Mouse (Mus musculus): ENCODE measurements around the gene Tmem205. TPM values are rescaled to one million over a fixed set of nuclear protein-coding genes. Genes with fewer than 3 reads are reported as not detected.

Tmem205 gene
- polyA plus RNA-seq, 1 experiment from 2014 or later, result 37.0 TPM

GRCm38 (mm10) chr9:21938234-21938855 lies 11.0 kb upstream of the Tmem205 start:
- Histone ChIP-seq H3K4me3 (peak overlapping the region; percentile 64), H3K27me3 (peaks cover 3% of the 10 kb centered on the region), H3K9me3 (replicated peaks) (no peaks in the 10 kb centered on the region), H3K4me1 (peaks cover 22% of the 10 kb centered on the region), H3K36me3 (peaks cover 12% of the 10 kb centered on the region), H3K27ac (no peak overlapping the region), H3K9ac (no peak overlapping the region; the same call in 1 of the 2 replicates), H3K4me2 (replicated peaks) (peak overlapping the region; percentile 82)
- ATAC-seq (ENCODE audit: low FRiP score), result no peak
- 85% methylated on average over 4 of the region's 4 CpGs for WGBS

- 79% methylated on average over 4 of the region's 4 CpGs for whole genome bisulfite sequencing
- no peak overlapping the region for H3K27ac ChIP-seq
- H3K27me3 ChIP-seq, result peaks cover 1% of the 10 kb centered on the region; the same call in 1 of the 2 replicates
- H3K9me3 ChIP-seq (replicated peaks), result no peaks in the 10 kb centered on the region
- H3K36me3 ChIP-seq, result peaks cover 12% of the 10 kb centered on the region
- peaks cover 22% of the 10 kb centered on the region for H3K4me1 ChIP-seq
- peak overlapping the region; percentile 87 for H3K9ac ChIP-seq
- peak; percentile 21; the same call in 1 of the 2 replicates for ATAC-seq (ENCODE audit: low FRiP score)
- H3K4me3 ChIP-seq, result peak overlapping the region; percentile 64
- H3K4me2 ChIP-seq (replicated peaks), result peak overlapping the region; percentile 82
Measured at GRCm38 (mm10) chr9:21937711-21938175, 10.4 kb upstream of the Tmem205 start.

GRCm38 (mm10) chr9:21936692-21937570 lies 9.6 kb upstream of the Tmem205 start, which contains the start of gene Plppr2:
TSS of gene Plppr2 (plus strand) at chr9:21937033.
- H3K4me3 ChIP-seq, result peak within 1 kb of the TSS; percentile 64
- no peaks in the 10 kb centered on the region for H3K9me3 ChIP-seq (replicated peaks)
- peaks cover 22% of the 10 kb centered on the region for H3K4me1 ChIP-seq
- H3K4me2 ChIP-seq (replicated peaks), result peak within 1 kb of the TSS; percentile 82
- peak; percentile 94 for ATAC-seq (ENCODE audit: low FRiP score)
- WGBS, result 3% methylated on average over 35 of the region's 43 CpGs
- peak within 1 kb of the TSS; percentile 84 for H3K27ac ChIP-seq
- peaks cover 12% of the 10 kb centered on the region for H3K36me3 ChIP-seq
- H3K27me3 ChIP-seq, result peaks cover 3% of the 10 kb centered on the region; the same call in 1 of the 2 replicates
- H3K9ac ChIP-seq, result peak within 1 kb of the TSS; percentile 87

DNA sequence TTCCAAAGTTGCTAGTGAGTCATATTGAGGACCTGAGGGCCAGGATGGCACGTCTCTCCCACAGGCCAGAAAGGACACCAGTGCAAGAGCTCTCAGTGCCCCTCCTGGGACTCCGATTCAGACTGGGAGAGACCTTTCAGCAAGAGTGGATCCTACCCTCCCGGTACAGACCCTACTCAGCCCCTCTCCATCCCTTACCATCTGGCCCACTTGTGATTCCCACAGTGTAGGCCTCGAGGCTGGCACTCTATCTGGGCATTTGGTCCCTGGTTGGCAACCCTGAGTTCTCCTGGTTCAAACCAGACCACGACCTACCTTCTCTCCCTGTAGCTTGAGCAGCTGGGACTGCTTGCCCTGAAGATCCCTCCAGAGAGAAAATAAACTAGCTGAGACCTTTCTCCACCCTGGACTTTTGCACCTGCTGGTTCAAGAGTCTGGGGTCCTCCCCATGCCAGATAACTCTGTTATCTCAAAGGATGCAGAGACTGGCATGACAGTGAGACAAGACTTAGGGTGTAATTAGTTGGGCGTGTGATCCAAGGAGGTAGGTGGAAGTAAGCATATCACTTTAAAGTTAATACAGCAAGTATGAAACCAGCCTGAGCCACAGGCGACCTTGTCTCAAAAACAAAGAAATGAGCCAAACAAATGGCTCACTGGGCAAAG lies 8.2 kb upstream of the Tmem205 start:
- Histone ChIP-seq H3K36me3 (peaks cover 2% of the 10 kb centered on the region; the same call in 1 of the 2 replicates), H3K9me3 (replicated peaks) (no peaks in the 10 kb centered on the region), H3K27me3 (peaks cover 3% of the 10 kb centered on the region; the same call in 1 of the 2 replicates), H3K27ac (no peak overlapping the region), H3K4me3 (no peak overlapping the region), H3K4me1 (peaks cover 22% of the 10 kb centered on the region), H3K4me2 (replicated peaks) (no peak overlapping the region), H3K9ac (no peak overlapping the region)
- 90% methylated on average over 7 of the region's 7 CpGs for WGBS
- ATAC-seq (ENCODE audit: low FRiP score), result no peak

DNA sequence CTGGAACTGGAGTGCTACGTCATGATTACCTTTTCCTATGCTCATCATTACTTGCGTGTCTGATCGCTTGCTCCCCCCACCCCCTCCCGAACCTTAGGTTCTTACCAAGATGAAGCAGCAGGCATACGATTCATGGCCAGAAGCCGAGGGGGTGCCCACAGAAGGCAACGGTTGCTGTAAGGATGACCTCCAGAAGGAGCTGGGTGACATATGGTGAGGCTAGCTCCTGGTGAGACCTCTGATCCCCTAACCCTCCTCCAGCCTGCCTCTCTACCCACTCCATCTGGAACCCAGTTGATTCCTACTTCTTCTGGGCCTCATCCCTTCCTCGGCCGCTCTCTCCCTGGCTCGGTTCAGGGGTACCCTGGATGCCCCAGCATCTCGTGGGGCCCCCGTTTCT lies 6.7 kb upstream of the Tmem205 start:
- Histone ChIP-seq H3K27ac (no peak overlapping the region), H3K4me2 (replicated peaks) (no peak overlapping the region), H3K9ac (no peak overlapping the region), H3K4me1 (peaks cover 18% of the 10 kb centered on the region), H3K36me3 (no peaks in the 10 kb centered on the region), H3K4me3 (no peak overlapping the region), H3K9me3 (replicated peaks) (no peaks in the 10 kb centered on the region), H3K27me3 (peaks cover 3% of the 10 kb centered on the region; the same call in 1 of the 2 replicates)
- ATAC-seq (ENCODE audit: low FRiP score), result no peak
- WGBS, result 88% methylated on average over 12 of the region's 12 CpGs

DNA sequence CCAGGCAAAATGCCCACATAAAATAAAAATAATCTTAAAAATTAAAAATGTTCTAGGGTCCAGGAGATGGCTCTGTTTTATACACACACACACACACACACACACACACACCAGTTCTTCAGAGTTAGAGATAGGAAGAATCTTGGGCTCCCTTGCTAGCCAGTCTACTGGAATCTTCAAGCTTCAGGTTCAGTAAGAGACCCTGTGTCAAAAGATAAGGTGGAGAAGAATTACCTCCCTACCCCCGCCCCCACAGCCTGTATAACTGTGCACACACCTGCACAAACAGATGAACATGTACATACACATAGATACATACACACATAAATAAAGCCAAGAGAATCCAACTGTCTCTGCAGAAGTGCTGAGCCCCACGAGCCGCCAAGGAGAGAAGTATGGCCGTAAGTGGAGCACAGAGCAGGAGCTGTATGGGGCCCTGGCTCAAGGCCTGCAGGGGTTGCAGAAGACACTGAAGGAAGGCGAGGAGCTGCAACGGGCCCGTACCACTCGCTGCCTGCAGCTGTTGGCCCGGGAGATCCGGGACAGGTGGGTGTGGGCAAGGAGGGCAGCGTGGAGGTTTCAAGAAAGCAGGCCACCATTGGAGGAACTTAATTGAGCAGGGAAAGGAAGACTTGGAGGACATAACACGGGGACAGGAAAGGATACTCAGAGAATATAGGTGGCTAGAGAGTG lies 5.2 kb upstream of the Tmem205 start:
- H3K4me2 ChIP-seq (replicated peaks), result no peak overlapping the region
- 62% methylated on average over 12 of the region's 12 CpGs for WGBS
- H3K9me3 ChIP-seq (replicated peaks), result no peaks in the 10 kb centered on the region
- H3K27me3 ChIP-seq, result peaks cover 3% of the 10 kb centered on the region; the same call in 1 of the 2 replicates
- ATAC-seq (ENCODE audit: low FRiP score), result no peak
- H3K4me1 ChIP-seq, result peaks cover 8% of the 10 kb centered on the region; the same call in 1 of the 2 replicates
- no peak overlapping the region for H3K27ac ChIP-seq
- no peak overlapping the region for H3K9ac ChIP-seq
- no peak overlapping the region for H3K4me3 ChIP-seq
- no peaks in the 10 kb centered on the region for H3K36me3 ChIP-seq

DNA sequence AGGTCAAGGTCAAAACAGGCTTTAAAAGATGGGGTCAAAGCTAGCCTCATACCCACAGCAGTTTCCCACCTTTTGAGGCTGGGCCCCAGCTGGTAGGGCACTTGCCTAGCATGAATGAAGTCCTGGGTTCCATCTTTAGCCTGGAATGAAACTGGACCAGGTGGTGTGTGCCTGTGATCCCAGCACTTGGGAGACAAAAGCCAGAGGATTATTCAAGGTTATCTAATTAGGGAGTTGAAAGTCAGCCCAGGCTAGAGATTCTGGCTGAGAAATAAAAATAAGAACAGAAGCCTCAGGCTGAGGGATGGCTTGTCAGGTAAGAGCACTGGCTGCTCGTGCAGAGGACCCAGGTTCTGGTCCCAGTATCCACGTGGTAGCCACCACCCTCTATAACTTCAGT lies 4.7 kb upstream of the Tmem205 start:
- no peaks in the 10 kb centered on the region for H3K36me3 ChIP-seq
- no peak for ATAC-seq (ENCODE audit: low FRiP score)
- no peaks in the 10 kb centered on the region for H3K9me3 ChIP-seq (replicated peaks)
- WGBS, result 62% methylated on average over 2 of the region's 2 CpGs
- no peak overlapping the region for H3K27ac ChIP-seq
- peaks cover 3% of the 10 kb centered on the region; the same call in 1 of the 2 replicates for H3K4me1 ChIP-seq
- no peak overlapping the region for H3K9ac ChIP-seq
- H3K4me3 ChIP-seq, result no peak overlapping the region
- no peak overlapping the region for H3K4me2 ChIP-seq (replicated peaks)
- peaks cover 3% of the 10 kb centered on the region; the same call in 1 of the 2 replicates for H3K27me3 ChIP-seq

DNA sequence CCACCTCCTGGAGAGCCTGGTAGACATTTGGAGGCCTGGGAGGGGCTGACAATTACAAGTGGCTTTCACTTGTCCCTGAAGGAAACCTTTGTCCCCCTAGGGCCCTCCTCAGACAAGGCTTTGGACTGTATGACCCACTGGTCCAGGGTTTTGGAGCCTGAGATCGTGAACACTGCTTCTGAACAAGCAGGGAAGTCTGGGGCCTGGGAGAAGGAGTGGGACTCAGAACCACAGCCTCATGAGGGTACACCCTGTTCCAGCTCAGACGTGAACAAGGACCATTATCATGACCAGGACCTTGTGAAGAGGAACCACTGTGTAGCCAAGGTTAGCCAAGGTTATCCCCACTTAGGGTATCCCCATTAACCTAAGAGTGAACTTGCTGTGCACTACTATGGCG lies 1.9 kb upstream of the Tmem205 start:
- Histone ChIP-seq H3K4me1 (peaks cover 11% of the 10 kb centered on the region), H3K27ac (no peak overlapping the region), H3K9me3 (replicated peaks) (no peaks in the 10 kb centered on the region), H3K4me2 (replicated peaks) (no peak overlapping the region), H3K27me3 (peaks cover 3% of the 10 kb centered on the region; the same call in 1 of the 2 replicates), H3K36me3 (0 out of 2 replicates have a peak, but pooled peaks cover 3% of the 10 kb centered on the region), H3K4me3 (no peak overlapping the region), H3K9ac (no peak overlapping the region)
- ATAC-seq (ENCODE audit: low FRiP score), result no peak
- 80% methylated on average over 3 of the region's 3 CpGs for WGBS

DNA sequence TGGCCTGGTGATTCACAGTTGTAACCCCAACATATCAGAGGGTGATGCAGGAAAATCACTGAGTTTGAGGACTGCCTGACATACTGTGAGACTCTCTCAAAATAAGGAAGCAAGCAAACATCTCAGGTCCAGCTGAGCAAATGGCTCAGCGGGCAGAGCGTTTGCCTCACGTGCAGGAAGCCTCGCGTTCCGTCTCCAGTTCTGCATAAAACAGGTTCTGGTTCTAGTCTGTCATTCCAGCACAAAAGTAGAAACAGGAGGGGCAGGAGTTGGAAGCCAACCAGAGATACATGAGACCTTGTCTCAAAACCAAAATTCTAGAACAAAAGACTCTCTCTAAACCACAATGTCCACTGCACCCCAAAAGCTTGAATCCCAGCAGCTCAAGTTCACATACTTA lies 572 bp downstream of the Tmem205 start:
- H3K36me3 ChIP-seq, result 0 out of 2 replicates have a peak, but pooled peaks cover 3% of the 10 kb centered on the region
- 3% methylated on average over 6 of the region's 6 CpGs for WGBS
- H3K27ac ChIP-seq, result peak overlapping the region; percentile 72
- peak overlapping the region; percentile 62 for H3K4me2 ChIP-seq (replicated peaks)
- ATAC-seq (ENCODE audit: low FRiP score), result 0 out of 2 replicates have a peak, but pooled peaks have one; percentile 1
- H3K27me3 ChIP-seq, result no peaks in the 10 kb centered on the region
- H3K9me3 ChIP-seq (replicated peaks), result no peaks in the 10 kb centered on the region
- peak overlapping the region; percentile 53 for H3K4me3 ChIP-seq
- H3K9ac ChIP-seq, result peak overlapping the region; percentile 69
- peaks cover 11% of the 10 kb centered on the region for H3K4me1 ChIP-seq

GRCm38 (mm10) chr9:21926155-21926554 lies 1.2 kb downstream of the Tmem205 start:
- 85% methylated on average over 6 of the region's 6 CpGs for WGBS

DNA sequence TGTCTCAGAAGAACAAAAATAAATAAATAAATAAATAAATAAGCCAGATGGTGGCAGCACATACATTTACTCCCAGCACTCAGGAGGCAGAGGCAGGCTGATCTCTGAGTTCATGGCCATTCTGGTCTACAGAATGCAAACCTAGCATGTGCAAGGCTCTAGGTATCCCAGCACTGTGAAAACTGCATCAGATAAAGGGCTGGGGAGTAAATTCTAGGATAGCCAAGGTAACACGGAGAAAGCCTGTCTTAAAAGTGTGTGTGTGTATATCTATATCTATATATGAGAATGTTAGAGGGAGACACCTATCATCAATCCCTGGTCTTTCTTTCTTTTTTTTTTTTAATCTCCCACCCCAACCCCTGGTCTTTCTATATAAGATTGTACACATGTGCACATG lies 1.9 kb downstream of the Tmem205 start:
- Histone ChIP-seq H3K27ac (no peak overlapping the region), H3K9me3 (replicated peaks) (no peaks in the 10 kb centered on the region), H3K4me2 (replicated peaks) (no peak overlapping the region), H3K4me1 (peaks cover 11% of the 10 kb centered on the region), H3K36me3 (0 out of 2 replicates have a peak, but pooled peaks cover 3% of the 10 kb centered on the region), H3K9ac (no peak overlapping the region), H3K4me3 (no peak overlapping the region), H3K27me3 (no peaks in the 10 kb centered on the region)
- no peak for ATAC-seq (ENCODE audit: low FRiP score)
- WGBS, result 100% methylated on average over 1 of the region's 1 CpGs

More at GRCm38 (mm10) chr9:21926155-21926554, 1.2 kb downstream of the Tmem205 start:
- Histone ChIP-seq H3K9ac (no peak overlapping the region), H3K27me3 (no peaks in the 10 kb centered on the region), H3K9me3 (replicated peaks) (no peaks in the 10 kb centered on the region), H3K27ac (no peak overlapping the region), H3K36me3 (0 out of 2 replicates have a peak, but pooled peaks cover 3% of the 10 kb centered on the region), H3K4me1 (peaks cover 11% of the 10 kb centered on the region), H3K4me2 (replicated peaks) (peak overlapping the region; percentile 62), H3K4me3 (no peak overlapping the region)
- no peak for ATAC-seq (ENCODE audit: low FRiP score)

All from hindbrain, embryonic 12.5 days (tissue).